Mouse (Mus musculus) gastrocnemius, postnatal 14 days (tissue): Measurements from ENCODE around the gene Pdgfd. TPM values are rescaled to one million over a fixed set of nuclear protein-coding genes. Genes with fewer than 3 reads are reported as not detected.

Experiments
- DNase-seq: peaks from one replicate; pipeline ENCODE4 v3.0.0; 2021; ENCODE audit warnings: mixed read lengths
- intact Hi-C: fragments of 180-260 bp; cut with DNase I; formaldehyde crosslinking; loops from one replicate; pipeline ENCODE4 v1.15.1; 2025; ENCODE audit warnings: low total_unique reads
- total RNA-seq, 2 experiments: library from RNA; stranded (reverse); gene quantifications; 2 replicates each; pipeline ENCODE4 v1.2.3; 2021

Gene Pdgfd
- total RNA-seq, 2 experiments from 2014 or later, result 5.9 to 6.3 TPM

GRCm38 (mm10) chr9:6302050-6302449 lies 133.7 kb downstream of the Pdgfd start:
- intact Hi-C loops, result no loop called here
- DNase-seq, result no peak

DNA sequence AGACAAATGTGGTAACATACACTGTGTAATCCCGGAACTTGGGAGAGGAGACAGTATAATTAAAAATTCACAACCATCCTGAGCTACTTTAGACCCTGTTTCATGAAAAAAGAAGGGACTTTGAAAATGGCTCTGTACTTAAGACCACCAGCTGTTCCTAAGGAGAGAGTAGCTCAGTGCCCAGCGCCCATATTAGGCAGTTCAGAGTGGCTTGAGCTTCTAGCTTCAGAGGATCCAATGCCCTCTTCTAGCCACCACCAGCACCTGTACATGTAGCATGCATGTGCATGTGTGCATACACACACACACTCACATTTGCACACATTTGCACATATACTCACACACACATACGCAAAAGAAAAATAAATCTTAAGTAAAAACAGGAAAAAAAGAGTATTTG lies 136.2 kb downstream of the Pdgfd start:
- intact Hi-C loops, result no loop called here

DNA sequence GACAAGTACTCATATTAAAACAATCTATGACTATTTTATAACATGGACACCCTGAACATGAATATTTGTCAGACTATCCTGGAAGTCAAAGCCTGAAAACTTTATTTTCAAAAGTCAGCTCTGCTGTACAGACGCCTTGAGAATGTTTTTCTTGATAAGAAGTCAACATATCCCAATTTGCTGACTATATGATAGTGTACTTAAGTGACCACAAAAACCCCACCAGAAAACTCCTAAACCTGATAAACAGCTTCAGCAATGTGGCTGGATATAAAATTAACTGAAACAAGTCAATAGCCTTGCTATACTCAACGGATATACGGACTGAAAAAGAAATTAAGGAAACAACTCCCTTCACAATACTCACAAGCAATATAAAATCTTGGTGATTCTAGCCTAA lies 137.5 kb downstream of the Pdgfd start:
- no peak for DNase-seq
- intact Hi-C loops, result no loop called here

More for the DNA sequence above, 136.2 kb downstream of the Pdgfd start:
- DNase-seq, result no peak

- no peak for DNase-seq
- intact Hi-C loops, result no loop called here
Measured at GRCm38 (mm10) chr9:6317114-6317513, 148.7 kb downstream of the Pdgfd start.

DNA sequence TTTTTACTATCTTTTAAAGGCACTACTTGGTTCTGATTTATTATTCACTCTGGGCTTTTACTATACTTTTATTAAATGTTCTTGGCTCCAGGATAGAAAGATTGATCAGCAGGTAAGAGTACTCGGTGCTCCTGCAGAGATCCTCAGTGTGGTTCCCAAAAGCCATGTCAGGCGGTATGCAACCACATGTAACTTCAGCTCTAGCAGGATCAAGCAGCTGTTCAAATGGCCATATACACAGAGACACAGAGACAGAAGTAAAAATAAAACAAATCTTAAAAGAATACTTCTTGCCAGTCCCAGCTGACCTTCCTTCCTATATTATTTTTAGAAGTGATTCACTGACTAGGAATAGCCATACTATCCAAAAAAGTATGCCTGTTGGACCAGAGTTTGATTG lies 157.0 kb downstream of the Pdgfd start:
- no peak for DNase-seq
- intact Hi-C loops, result no loop called here

DNA sequence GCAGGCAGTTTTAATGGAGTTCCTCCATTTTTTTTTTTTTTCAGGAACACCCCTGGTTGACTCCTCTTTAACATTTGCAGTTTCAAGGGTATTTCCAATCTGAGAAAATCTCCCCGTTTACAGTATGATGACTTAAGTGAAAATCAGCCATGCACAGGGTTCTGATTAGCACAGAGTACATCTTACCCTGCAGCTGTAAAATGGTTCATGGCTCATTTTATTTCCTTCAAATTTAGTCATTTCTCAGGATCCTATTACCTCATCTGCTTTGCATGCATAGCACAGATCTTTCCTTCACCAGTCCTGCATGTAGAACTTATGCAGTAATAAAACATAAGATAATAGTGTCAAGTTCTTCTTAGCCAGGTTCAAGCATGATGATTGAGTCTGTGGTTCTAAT lies 165.1 kb downstream of the Pdgfd start:
- intact Hi-C loops, result no loop called here
- no peak for DNase-seq

DNA sequence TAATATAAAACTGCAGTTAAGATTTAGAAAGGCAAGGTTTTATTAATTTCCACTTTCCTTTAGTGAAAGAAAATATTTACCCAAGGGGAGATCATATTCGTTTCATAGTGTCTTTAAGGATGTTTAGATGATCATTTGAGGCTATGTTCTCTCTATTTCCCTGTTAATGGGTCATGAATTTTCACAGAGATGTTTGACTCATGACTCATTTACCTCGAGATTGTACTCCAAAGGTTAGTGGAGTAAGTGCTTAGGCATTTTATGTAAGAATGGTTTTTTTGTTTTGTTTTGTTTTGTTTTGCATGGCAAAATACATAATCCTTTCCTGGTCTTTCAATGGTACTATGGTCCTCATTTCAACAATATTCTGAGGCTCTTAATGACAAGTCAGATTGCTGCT lies 167.9 kb downstream of the Pdgfd start:
- no peak for DNase-seq
- intact Hi-C loops, result no loop called here

- intact Hi-C loops, result no loop called here
- DNase-seq, result no peak
Measured at GRCm38 (mm10) chr9:6337891-6338290, 169.5 kb downstream of the Pdgfd start.

- DNase-seq, result no peak
- intact Hi-C loops, result no loop called here
Measured at GRCm38 (mm10) chr9:6338344-6338743, 170.0 kb downstream of the Pdgfd start.

GRCm38 (mm10) chr9:6339394-6339793 lies 171.0 kb downstream of the Pdgfd start:
- peak; percentile 29 for DNase-seq
- intact Hi-C loops, result no loop called here

DNA sequence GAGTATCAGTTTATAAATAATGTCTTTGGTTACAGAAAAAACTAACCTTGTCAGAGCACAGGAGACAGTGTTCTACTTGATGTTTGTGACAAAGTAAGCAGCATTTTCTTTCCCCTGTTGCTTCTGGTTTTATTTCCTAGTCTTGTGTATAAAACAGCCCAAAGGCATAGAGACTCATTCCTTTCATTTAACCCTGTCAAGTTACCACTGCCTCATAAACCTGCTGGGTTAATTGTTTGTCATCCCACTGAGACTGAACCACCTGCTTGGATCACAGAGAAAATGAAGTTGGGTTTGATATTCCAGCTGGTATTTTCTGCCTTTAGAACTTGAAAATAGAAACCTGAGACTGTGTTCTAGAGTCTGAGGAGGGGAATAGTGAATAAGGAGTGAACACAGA lies 172.4 kb downstream of the Pdgfd start:
- intact Hi-C loops, result no loop called here
- no peak for DNase-seq

GRCm38 (mm10) chr9:6342854-6343253 lies 174.5 kb downstream of the Pdgfd start:
- DNase-seq, result no peak
- intact Hi-C loops, result no loop called here

DNA sequence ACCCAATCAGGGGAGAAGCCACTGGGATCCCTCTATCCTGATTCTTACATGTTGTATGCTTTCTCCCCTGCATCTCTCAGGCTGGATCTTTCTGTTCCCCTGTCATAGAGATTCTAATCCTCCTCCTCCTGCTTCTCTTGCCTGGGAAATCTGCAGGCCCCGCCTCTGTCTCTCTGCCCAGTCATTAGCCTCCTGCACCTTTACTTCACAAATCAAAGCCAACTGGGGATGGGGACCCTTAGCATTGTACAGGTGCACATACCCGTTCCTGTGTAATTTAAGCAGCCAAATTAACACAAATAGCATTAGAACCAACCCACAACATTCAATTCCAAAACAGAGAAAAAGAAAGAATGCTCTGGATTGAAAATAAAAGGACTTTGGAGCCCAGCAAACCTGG lies 176.1 kb downstream of the Pdgfd start:
- no peak for DNase-seq
- intact Hi-C loops, result no loop called here

- no peak for DNase-seq
- intact Hi-C loops, result no loop called here
Measured at GRCm38 (mm10) chr9:6344924-6345323, 176.5 kb downstream of the Pdgfd start.

- DNase-seq, result no peak
- intact Hi-C loops, result no loop called here
Measured at GRCm38 (mm10) chr9:6345366-6345765, 177.0 kb downstream of the Pdgfd start.

- DNase-seq, result no peak
- intact Hi-C loops, result no loop called here
Measured at GRCm38 (mm10) chr9:6353257-6353960, 185.0 kb downstream of the Pdgfd start.

GRCm38 (mm10) chr9:6360795-6361194 lies 192.4 kb downstream of the Pdgfd start:
- DNase-seq, result no peak
- intact Hi-C loops, result no loop called here

- intact Hi-C loops, result no loop called here
Measured at GRCm38 (mm10) chr9:6366550-6366949, 198.2 kb downstream of the Pdgfd start.

GRCm38 (mm10) chr9:6401764-6402163 lies 233.4 kb downstream of the Pdgfd start:
- no peak for DNase-seq
- intact Hi-C loops, result no loop called here

More at GRCm38 (mm10) chr9:6366550-6366949, 198.2 kb downstream of the Pdgfd start:
- no peak for DNase-seq

- no peak for DNase-seq
- intact Hi-C loops, result no loop called here
Measured at GRCm38 (mm10) chr9:6406535-6406934, 238.2 kb downstream of the Pdgfd start.

DNA sequence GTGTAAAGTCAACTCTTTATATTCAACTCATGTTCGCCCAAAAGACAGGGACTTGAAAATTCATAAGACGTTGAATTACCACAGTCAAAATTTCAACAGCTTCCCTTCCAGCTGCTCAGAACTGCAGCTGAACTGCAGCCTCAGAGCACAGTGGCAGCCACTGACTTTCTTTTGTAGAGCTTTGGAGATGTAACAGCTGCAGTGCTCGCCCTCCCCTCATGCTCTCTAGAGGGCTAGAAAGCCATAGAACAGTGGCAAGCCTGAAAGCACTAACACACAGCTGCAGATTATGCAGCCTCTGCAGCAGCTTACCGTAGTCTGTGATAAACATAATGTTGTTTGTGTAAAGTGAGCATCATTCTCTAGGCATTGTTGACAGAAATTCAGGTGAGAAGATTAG lies 239.6 kb downstream of the Pdgfd start:
- no peak for DNase-seq
- intact Hi-C loops, result no loop called here

DNA sequence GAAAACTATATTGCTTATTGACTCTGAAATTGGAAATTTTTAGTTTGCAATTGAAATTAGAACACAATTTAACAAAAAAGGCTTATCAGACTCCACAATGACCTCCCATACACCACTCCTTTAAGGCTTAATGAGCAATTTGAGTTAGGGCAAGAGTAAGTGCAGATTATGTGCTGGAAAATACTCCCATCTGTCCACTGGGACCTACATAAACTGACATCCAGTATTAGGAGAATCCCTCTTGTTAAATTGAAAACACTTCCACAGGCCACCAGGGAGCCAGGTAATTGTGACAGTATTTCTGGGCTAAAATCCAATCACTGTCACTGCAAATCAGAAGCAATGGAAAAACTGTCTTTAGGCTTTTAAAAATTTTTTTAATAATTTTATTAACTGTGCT lies 256.2 kb downstream of the Pdgfd start:
- DNase-seq, result no peak
- intact Hi-C loops, result no loop called here
